Mouse (Mus musculus): ENCODE measurements around the gene Rab36. TPM values are rescaled to one million over a fixed set of nuclear protein-coding genes. Genes with fewer than 3 reads are reported as not detected.

Rab36 gene
- polyA plus RNA-seq, 1 experiment from 2014 or later = 11.1 TPM

DNA sequence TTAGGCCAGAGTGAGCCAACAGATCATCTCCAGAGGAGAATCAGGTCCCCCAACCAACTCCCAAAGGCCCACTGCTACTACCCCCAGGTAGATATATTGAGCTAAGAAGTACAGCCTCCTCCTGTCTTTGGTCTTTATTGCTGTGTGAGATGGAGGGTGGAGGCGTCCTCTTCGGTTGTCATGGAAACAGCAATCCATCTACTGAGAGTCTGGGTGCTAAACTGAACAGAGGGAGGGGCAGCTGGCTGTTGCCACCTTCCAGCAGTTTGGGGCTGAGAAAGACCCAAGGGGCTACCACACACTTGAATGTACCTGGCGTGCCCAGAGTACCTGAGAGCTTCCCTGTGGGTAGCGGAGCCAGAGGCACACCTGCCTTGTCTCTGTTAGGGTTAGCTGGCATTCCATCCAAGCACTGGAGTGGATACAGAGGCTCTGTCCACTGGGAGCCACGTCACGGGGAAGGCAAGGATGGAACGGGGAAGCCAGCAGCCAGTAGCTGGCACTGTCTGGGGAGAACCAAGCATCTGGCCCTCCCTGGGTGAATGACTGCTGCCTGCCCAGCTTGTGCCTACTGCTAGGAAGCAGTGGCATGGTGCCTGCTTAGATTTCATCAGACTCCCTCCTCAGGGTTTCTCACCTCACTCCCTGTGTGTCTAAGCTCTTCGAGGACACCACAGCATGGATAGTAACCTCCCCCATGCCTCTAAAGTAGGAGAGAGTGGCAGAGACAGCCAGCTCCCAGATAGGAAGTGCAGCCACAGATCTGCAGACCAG, 29.8 kb upstream of the Rab36 start:
- no peaks in the 10 kb centered on the region for H3K9me3 ChIP-seq (replicated peaks; ENCODE audit: control insufficient read depth, low read length)
- WGBS = 62% methylated on average over 8 of the region's 8 CpGs
- no peak overlapping the region for H3K27ac ChIP-seq (ENCODE audit: low read depth, low read length)
- H3K27me3 ChIP-seq (replicated peaks; ENCODE audit: control insufficient read depth, insufficient read depth, low read length) = no peaks in the 10 kb centered on the region
- no peak overlapping the region for H3K9ac ChIP-seq (ENCODE audit: low read length)
- DNase-seq (ENCODE audit: low spot score) = peak; percentile 43
- no peak overlapping the region for H3K4me2 ChIP-seq (ENCODE audit: low read length)
- no peak; the same call in 1 of the 2 replicates for ATAC-seq
- H3K4me1 ChIP-seq (ENCODE audit: control insufficient read depth, insufficient read depth, low read length) = no peaks in the 10 kb centered on the region
- no peak overlapping the region for H3K4me3 ChIP-seq (ENCODE audit: low read depth, low read length)
- no peaks in the 10 kb centered on the region for H3K36me3 ChIP-seq (ENCODE audit: control insufficient read depth, insufficient read depth, low read length)

GRCm38 (mm10) chr10:75010704-75011103, 26.2 kb upstream of the Rab36 start:
- 89% methylated on average over 15 of the region's 15 CpGs for WGBS
- Histone ChIP-seq H3K27me3 (replicated peaks; ENCODE audit: control insufficient read depth, insufficient read depth, low read length) (no peaks in the 10 kb centered on the region), H3K4me1 (ENCODE audit: control insufficient read depth, insufficient read depth, low read length) (no peaks in the 10 kb centered on the region), H3K4me2 (ENCODE audit: low read length) (no peak overlapping the region), H3K36me3 (ENCODE audit: control insufficient read depth, insufficient read depth, low read length) (peaks cover 7% of the 10 kb centered on the region; the same call in 1 of the 2 replicates), H3K27ac (ENCODE audit: low read depth, low read length) (no peak overlapping the region), H3K9ac (ENCODE audit: low read length) (no peak overlapping the region), H3K4me3 (ENCODE audit: low read depth, low read length) (no peak overlapping the region), H3K9me3 (replicated peaks; ENCODE audit: control insufficient read depth, low read length) (no peaks in the 10 kb centered on the region)
- DNase-seq (ENCODE audit: low spot score) = no peak
- no peak for ATAC-seq

DNA sequence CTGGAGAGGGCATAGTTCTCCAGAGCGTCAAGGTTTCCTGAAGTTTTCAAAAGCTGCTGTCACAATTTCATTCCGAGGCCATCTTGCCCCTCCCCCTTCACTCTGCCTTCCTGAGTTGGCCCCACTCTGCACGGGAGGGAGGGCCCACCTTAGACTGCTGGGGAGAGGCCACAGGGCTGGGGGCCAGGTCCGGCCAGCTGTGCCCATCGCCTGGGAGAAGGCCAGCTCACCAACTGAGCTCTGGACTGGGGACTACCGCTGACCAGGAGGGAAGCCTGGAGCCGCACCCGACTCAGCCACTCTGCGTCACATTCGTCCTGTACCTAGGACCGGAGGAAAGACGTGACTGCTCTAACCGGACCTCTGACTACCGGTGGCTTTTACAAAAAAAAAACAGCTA, 21.4 kb upstream of the Rab36 start:
- no peak overlapping the region for H3K9ac ChIP-seq (ENCODE audit: low read length)
- H3K36me3 ChIP-seq (ENCODE audit: control insufficient read depth, insufficient read depth, low read length) = peaks cover 7% of the 10 kb centered on the region; the same call in 1 of the 2 replicates
- 72% methylated on average over 14 of the region's 14 CpGs for WGBS
- no peak overlapping the region for H3K4me3 ChIP-seq (ENCODE audit: low read depth, low read length)
- no peaks in the 10 kb centered on the region for H3K4me1 ChIP-seq (ENCODE audit: control insufficient read depth, insufficient read depth, low read length)
- H3K4me2 ChIP-seq (ENCODE audit: low read length) = no peak overlapping the region
- H3K27ac ChIP-seq (ENCODE audit: low read depth, low read length) = no peak overlapping the region
- no peaks in the 10 kb centered on the region for H3K9me3 ChIP-seq (replicated peaks; ENCODE audit: control insufficient read depth, low read length)
- H3K27me3 ChIP-seq (replicated peaks; ENCODE audit: control insufficient read depth, insufficient read depth, low read length) = no peaks in the 10 kb centered on the region
- ATAC-seq (0 out of 2 replicates have a peak, but pooled peaks have one; percentile 16), DNase-seq (ENCODE audit: low spot score) (no peak)

- no peak overlapping the region for H3K9ac ChIP-seq (ENCODE audit: low read length)
- no peaks in the 10 kb centered on the region for H3K9me3 ChIP-seq (replicated peaks; ENCODE audit: control insufficient read depth, low read length)
- peaks cover 7% of the 10 kb centered on the region; the same call in 1 of the 2 replicates for H3K36me3 ChIP-seq (ENCODE audit: control insufficient read depth, insufficient read depth, low read length)
- no peak for DNase-seq (ENCODE audit: low spot score)
- H3K4me3 ChIP-seq (ENCODE audit: low read depth, low read length) = no peak overlapping the region
- 73% methylated on average over 4 of the region's 4 CpGs for WGBS
- H3K4me2 ChIP-seq (ENCODE audit: low read length) = no peak overlapping the region
- no peaks in the 10 kb centered on the region for H3K27me3 ChIP-seq (replicated peaks; ENCODE audit: control insufficient read depth, insufficient read depth, low read length)
- H3K27ac ChIP-seq (ENCODE audit: low read depth, low read length) = no peak overlapping the region
- no peaks in the 10 kb centered on the region for H3K4me1 ChIP-seq (ENCODE audit: control insufficient read depth, insufficient read depth, low read length)
- ATAC-seq = 0 out of 2 replicates have a peak, but pooled peaks have one; percentile 27
Observed at GRCm38 (mm10) chr10:75016481-75016880, 20.4 kb upstream of the Rab36 start.

DNA sequence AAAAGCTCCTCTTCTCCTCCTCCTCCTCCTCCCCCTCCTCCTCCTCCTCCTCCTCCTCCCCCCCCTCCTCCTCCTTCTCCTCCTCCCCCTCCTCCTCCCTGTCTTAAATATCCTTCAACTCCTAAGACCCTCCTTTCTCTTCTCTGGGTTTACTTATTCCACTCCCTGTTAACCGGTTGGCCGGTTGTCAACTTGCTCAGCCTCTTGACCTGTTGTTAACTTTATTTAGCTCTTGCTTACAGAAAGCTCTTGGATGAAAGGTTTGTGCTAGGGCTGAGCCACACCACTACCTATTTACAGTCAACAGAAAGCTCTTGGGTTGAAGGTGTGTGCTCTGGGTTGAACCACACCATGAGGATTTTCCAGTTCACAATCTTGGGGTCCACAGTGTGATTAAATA, 16.6 kb upstream of the Rab36 start:
- no peak overlapping the region for H3K9ac ChIP-seq (ENCODE audit: low read length)
- H3K27me3 ChIP-seq (replicated peaks; ENCODE audit: control insufficient read depth, insufficient read depth, low read length) = no peaks in the 10 kb centered on the region
- H3K4me2 ChIP-seq (ENCODE audit: low read length) = no peak overlapping the region
- DNase-seq (ENCODE audit: low spot score) (no peak), ATAC-seq (no peak)
- H3K27ac ChIP-seq (ENCODE audit: low read depth, low read length) = no peak overlapping the region
- no peaks in the 10 kb centered on the region for H3K9me3 ChIP-seq (replicated peaks; ENCODE audit: control insufficient read depth, low read length)
- H3K4me3 ChIP-seq (ENCODE audit: low read depth, low read length) = no peak overlapping the region
- peaks cover 3% of the 10 kb centered on the region; the same call in 1 of the 2 replicates for H3K36me3 ChIP-seq (ENCODE audit: control insufficient read depth, insufficient read depth, low read length)
- no peaks in the 10 kb centered on the region for H3K4me1 ChIP-seq (ENCODE audit: control insufficient read depth, insufficient read depth, low read length)
- WGBS = 59% methylated on average over 2 of the region's 2 CpGs

DNA sequence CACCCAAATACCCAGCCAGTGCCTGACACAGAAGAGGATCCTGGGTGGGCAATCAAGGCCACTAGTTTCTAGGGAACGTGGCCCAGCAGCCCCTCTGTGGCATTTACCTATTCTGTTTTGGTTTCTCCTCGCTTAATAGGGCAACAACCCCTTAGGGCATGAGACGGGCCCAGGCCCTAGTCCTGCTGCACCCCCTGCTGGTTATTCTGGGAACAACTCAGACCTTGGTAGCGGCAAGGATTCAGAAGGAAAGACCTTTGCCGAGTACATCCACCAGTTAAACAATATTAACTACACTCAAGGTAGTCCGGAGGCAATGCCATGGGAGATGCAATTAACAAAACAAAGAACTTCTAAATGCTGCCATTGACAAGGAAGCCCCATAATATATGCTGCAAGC, 15.7 kb upstream of the Rab36 start:
- Histone ChIP-seq H3K4me2 (ENCODE audit: low read length) (no peak overlapping the region), H3K4me1 (ENCODE audit: control insufficient read depth, insufficient read depth, low read length) (no peaks in the 10 kb centered on the region), H3K4me3 (ENCODE audit: low read depth, low read length) (no peak overlapping the region), H3K9me3 (replicated peaks; ENCODE audit: control insufficient read depth, low read length) (no peaks in the 10 kb centered on the region), H3K27ac (ENCODE audit: low read depth, low read length) (no peak overlapping the region), H3K36me3 (ENCODE audit: control insufficient read depth, insufficient read depth, low read length) (no peaks in the 10 kb centered on the region), H3K27me3 (replicated peaks; ENCODE audit: control insufficient read depth, insufficient read depth, low read length) (no peaks in the 10 kb centered on the region), H3K9ac (ENCODE audit: low read length) (no peak overlapping the region)
- ATAC-seq (peak; percentile 47; the same call in 1 of the 2 replicates), DNase-seq (ENCODE audit: low spot score) (peak; percentile 80)
- 12% methylated on average over 6 of the region's 6 CpGs for WGBS

- 54% methylated on average over 8 of the region's 8 CpGs for WGBS
- H3K36me3 ChIP-seq (ENCODE audit: control insufficient read depth, insufficient read depth, low read length) = no peaks in the 10 kb centered on the region
- no peak overlapping the region for H3K4me3 ChIP-seq (ENCODE audit: low read depth, low read length)
- no peak overlapping the region for H3K9ac ChIP-seq (ENCODE audit: low read length)
- no peaks in the 10 kb centered on the region for H3K4me1 ChIP-seq (ENCODE audit: control insufficient read depth, insufficient read depth, low read length)
- H3K27me3 ChIP-seq (replicated peaks; ENCODE audit: control insufficient read depth, insufficient read depth, low read length) = no peaks in the 10 kb centered on the region
- ATAC-seq (no peak), DNase-seq (ENCODE audit: low spot score) (no peak)
- H3K27ac ChIP-seq (ENCODE audit: low read depth, low read length) = no peak overlapping the region
- no peak overlapping the region for H3K4me2 ChIP-seq (ENCODE audit: low read length)
- no peaks in the 10 kb centered on the region for H3K9me3 ChIP-seq (replicated peaks; ENCODE audit: control insufficient read depth, low read length)
Observed at GRCm38 (mm10) chr10:75026491-75026890, 10.4 kb upstream of the Rab36 start.

GRCm38 (mm10) chr10:75028743-75029142, 8.1 kb upstream of the Rab36 start:
- no peak for DNase-seq (ENCODE audit: low spot score)
- Histone ChIP-seq H3K9me3 (replicated peaks; ENCODE audit: control insufficient read depth, low read length) (no peaks in the 10 kb centered on the region), H3K27ac (ENCODE audit: low read depth, low read length) (no peak overlapping the region), H3K4me2 (ENCODE audit: low read length) (no peak overlapping the region), H3K27me3 (replicated peaks; ENCODE audit: control insufficient read depth, insufficient read depth, low read length) (no peaks in the 10 kb centered on the region), H3K9ac (ENCODE audit: low read length) (no peak overlapping the region), H3K36me3 (ENCODE audit: control insufficient read depth, insufficient read depth, low read length) (no peaks in the 10 kb centered on the region), H3K4me1 (ENCODE audit: control insufficient read depth, insufficient read depth, low read length) (peaks cover 13% of the 10 kb centered on the region), H3K4me3 (ENCODE audit: low read depth, low read length) (no peak overlapping the region)
- ATAC-seq = no peak
- 87% methylated on average over 8 of the region's 8 CpGs for WGBS

DNA sequence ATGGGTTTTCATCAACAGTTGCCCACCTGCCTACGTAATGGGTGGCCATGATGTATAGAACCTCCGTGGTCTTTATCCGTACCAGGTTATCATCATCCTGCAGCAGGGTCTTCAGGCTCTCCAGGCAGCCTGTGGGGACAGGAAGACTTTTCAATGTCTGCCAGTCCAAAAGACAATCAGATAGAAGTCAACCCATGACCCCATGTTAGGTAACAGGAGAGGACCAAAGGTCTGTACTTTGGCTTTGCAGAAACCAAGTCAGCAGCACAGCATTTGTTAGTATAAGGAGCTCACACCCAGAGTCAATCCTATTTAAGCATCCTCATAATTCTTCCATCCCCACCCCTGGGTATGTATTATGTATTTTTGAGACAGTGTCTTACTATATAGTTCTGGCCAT, 7.2 kb upstream of the Rab36 start:
- WGBS = 94% methylated on average over 3 of the region's 3 CpGs
- no peak overlapping the region for H3K4me3 ChIP-seq (ENCODE audit: low read depth, low read length)
- no peaks in the 10 kb centered on the region for H3K9me3 ChIP-seq (replicated peaks; ENCODE audit: control insufficient read depth, low read length)
- ATAC-seq (no peak), DNase-seq (ENCODE audit: low spot score) (no peak)
- H3K4me2 ChIP-seq (ENCODE audit: low read length) = no peak overlapping the region
- no peaks in the 10 kb centered on the region for H3K36me3 ChIP-seq (ENCODE audit: control insufficient read depth, insufficient read depth, low read length)
- no peak overlapping the region for H3K27ac ChIP-seq (ENCODE audit: low read depth, low read length)
- no peak overlapping the region for H3K9ac ChIP-seq (ENCODE audit: low read length)
- peaks cover 13% of the 10 kb centered on the region for H3K4me1 ChIP-seq (ENCODE audit: control insufficient read depth, insufficient read depth, low read length)
- H3K27me3 ChIP-seq (replicated peaks; ENCODE audit: control insufficient read depth, insufficient read depth, low read length) = no peaks in the 10 kb centered on the region

Measured in forebrain, embryonic 14.5 days (tissue).